Mouse (Mus musculus) stomach, embryonic 15.5 days (tissue): ENCODE data around the gene Rex2. TPM values are rescaled to one million over a fixed set of nuclear protein-coding genes. Genes with fewer than 3 reads are reported as not detected.

Experiments used
- polyA plus RNA-seq: library from polyadenylated mRNA; unstranded; fragments of >200 nt; fragmentation: Nextera tagmentation; extraction: Ambion mirVana; gene quantifications from 2 replicates; pipeline ENCODE4 v1.2.1, GENCODE M21; 2015

The Rex2 gene
- polyA plus RNA-seq, 1 experiment from 2014 or later: not detected

Other genes with a start within 250 kb of the Rex2 start
- gene Gm21411, start 112.3 kb upstream of the Rex2 start, polyA plus RNA-seq: not detected in 2 replicates
- gene Zfp989, start 49.9 kb upstream of the Rex2 start, polyA plus RNA-seq: 0.26 TPM in 1 of 2 replicates, not detected in the other
- gene Zfp991, start 110.2 kb downstream of the Rex2 start, polyA plus RNA-seq: 6.6 and 7.3 TPM in 2 replicates